Mouse (Mus musculus): Measurements from ENCODE around the gene Scamp3.
"Not testable (repeated sequence)": the region's sequence is repeated elsewhere in the genome, so short reads cannot be mapped to it uniquely, and the experiment has no call there.

The Scamp3 gene

DNA sequence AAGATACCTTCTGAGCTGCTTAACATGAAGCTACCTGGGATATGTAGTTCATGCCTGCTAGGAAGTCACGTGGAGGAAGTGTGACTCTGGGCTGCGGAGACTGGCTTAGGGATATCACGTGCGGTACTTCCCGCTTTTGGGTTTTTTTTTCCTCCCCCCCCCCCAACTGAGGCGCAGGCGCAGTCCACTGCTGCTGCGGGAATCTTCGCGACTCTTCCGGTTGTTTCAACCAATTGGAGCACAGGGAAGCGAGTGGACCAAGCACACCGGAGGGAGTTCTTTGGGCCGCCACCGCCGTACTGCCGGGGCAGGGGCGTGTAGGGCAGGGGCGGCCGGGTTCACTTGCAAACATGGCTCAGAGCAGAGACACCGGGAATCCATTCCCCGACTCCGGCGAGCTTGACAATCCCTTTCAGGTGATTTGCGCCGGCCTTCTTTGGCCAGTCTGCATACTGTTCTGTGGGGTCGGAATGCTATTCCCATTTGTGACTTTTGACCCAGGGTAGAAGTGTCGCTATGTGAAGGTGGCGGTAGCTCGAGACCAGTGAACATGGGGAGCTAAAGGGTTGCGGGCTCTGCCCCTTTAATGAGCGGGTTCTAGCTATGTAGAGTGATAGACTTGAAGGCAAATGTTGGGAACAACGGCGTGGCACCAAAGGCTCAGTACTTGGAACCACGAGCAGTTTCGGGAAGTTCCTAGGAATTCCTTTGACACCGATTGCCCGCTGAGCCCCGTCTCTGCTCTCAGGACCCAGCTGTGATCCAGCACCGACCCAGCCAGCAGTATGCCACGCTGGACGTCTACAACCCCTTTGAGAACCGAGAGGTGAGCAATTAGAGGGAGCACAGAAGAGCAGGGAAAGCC lies at the start of gene Scamp3:
Gene Scamp3 (plus strand): TSS at position 232 of the 865 bp plus-strand sequence.
- in situ Hi-C loops (cut with MboI; ENCODE audit: low sequenced_read_pairs) = no loop called here

- in situ Hi-C loops (cut with MboI; ENCODE audit: low sequenced_read_pairs) = no loop called here
Observed at GRCm38 (mm10) chr3:89129908-89130307, 47.4 kb upstream of the Scamp3 start.

DNA sequence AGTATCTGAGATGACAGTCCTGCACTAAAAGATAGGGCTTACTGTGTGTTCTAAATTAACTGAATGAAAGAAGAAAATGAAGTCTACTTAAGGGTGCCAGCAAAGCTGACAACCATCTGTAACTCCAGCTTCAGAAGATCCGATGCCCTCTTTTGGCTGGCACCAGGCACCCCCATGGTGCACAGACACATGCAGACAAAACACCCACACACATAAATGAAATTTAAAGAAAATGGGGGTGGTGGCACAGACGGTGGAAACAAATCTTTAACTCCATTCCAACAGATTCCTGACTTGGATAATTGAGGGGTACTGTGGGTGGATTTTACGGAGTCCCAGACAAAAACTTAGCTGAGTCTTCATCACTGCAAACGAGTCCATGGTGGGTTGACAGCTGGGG lies 45.5 kb upstream of the Scamp3 start:
- in situ Hi-C loops (cut with MboI; ENCODE audit: low sequenced_read_pairs) = no loop called here

- in situ Hi-C loops (cut with MboI; ENCODE audit: low sequenced_read_pairs) = no loop called here
Observed at GRCm38 (mm10) chr3:89132285-89133062, 44.8 kb upstream of the Scamp3 start.

DNA sequence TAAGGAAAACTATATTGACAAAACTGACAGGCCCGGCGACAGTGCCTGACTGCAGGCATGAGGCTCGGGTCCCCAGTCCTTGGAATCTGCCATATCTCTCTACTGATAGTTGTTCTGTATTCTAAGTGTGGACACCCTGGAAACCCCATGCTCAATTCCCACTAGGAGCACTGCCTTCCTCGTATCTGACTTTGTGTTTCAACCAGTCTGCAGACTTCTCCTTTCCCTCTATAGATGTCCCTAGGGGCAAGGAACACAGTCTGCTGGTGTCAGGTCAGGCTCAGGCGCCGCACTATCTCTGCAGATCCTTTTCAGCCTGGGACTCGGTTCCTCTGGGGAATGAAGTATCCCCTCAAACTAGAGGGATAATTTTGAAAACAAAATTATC lies 44.2 kb upstream of the Scamp3 start:
- in situ Hi-C loops (cut with MboI; ENCODE audit: low sequenced_read_pairs) = no loop called here

GRCm38 (mm10) chr3:89133752-89134151 lies 43.5 kb upstream of the Scamp3 start:
- in situ Hi-C loops (cut with MboI; ENCODE audit: low sequenced_read_pairs) = no loop called here

DNA sequence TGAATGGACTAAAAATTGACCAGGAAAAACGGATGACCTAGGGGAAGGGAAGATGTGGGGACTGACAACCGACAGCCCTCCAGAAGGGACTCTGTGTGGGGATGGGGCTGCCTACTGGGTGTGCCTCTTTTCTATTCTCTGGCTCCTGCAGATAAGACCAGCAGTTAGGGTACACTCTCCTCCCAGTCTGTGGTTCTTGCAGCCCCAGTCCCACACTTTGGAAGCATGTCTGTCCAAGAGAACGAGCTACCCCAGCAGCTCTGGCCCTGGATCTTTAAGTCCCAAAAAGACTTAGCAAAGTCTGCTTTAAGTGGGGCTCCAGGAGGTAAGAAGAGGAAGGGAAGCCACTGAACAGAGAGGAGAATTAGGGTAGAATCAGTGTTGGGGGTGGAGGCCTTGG lies 41.3 kb upstream of the Scamp3 start, which contains the start of gene Pklr:
Gene Pklr (plus strand): TSS at position 185 of the 400 bp plus-strand sequence.
- in situ Hi-C loops (cut with MboI; ENCODE audit: low sequenced_read_pairs) = no loop called here

GRCm38 (mm10) chr3:89136365-89136764 lies 40.9 kb upstream of the Scamp3 start:
- in situ Hi-C loops (cut with MboI; ENCODE audit: low sequenced_read_pairs) = no loop called here

DNA sequence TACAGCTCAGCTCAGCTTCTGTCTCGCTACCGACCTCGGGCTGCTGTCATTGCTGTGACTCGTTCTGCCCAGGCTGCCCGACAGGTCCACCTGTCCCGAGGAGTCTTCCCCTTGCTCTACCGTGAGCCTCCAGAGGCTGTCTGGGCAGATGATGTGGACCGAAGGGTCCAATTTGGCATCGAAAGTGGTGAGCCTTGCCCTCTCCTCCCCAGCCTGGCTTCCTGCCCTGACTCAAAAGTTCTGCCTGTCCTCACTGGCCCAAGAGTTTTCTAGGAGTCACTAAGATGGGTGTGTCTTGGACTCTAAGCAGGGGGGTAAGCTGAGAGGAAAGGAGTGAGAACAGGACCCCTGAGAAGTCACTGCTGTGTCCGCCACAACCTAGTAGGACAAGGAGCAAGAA lies 32.5 kb upstream of the Scamp3 start:
- in situ Hi-C loops (cut with MboI; ENCODE audit: low sequenced_read_pairs) = no loop called here

GRCm38 (mm10) chr3:89145566-89145965 lies 31.7 kb upstream of the Scamp3 start:
- in situ Hi-C loops (cut with MboI; ENCODE audit: low sequenced_read_pairs) = no loop called here

- in situ Hi-C loops (cut with MboI; ENCODE audit: low sequenced_read_pairs) = no loop called here
Observed at GRCm38 (mm10) chr3:89147101-89147978, 29.9 kb upstream of the Scamp3 start.

GRCm38 (mm10) chr3:89147979-89148311 lies 29.3 kb upstream of the Scamp3 start:
- in situ Hi-C loops (cut with MboI; ENCODE audit: low sequenced_read_pairs) = no loop called here

- in situ Hi-C loops (cut with MboI; ENCODE audit: low sequenced_read_pairs) = no loop called here
Observed at GRCm38 (mm10) chr3:89148567-89148966, 28.7 kb upstream of the Scamp3 start.

- in situ Hi-C loops (cut with MboI; ENCODE audit: low sequenced_read_pairs) = no loop called here
Observed at GRCm38 (mm10) chr3:89152084-89152835, 25.0 kb upstream of the Scamp3 start.

DNA sequence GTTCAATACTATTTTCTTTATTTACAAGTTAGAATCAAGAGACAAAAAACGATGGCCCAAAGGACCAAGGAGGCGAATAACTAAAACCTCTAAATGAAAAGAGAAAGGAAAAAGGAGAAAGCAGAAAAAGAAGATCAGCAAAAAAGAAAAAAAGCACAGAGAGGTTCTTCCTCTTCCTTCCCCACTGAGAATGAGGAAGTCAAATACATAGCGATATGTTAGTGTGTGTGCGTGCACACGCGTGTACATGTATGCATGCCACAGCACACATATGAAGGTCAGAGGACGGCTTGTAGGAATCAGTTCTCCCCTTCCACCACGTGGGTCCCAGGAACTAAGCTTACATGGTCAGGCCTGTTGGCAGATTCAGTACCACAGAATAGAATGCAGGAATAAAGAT lies 20.3 kb upstream of the Scamp3 start:
- in situ Hi-C loops (cut with MboI; ENCODE audit: low sequenced_read_pairs) = no loop called here

GRCm38 (mm10) chr3:89158651-89159050 lies 18.6 kb upstream of the Scamp3 start:
- in situ Hi-C loops (cut with MboI; ENCODE audit: low sequenced_read_pairs) = no loop called here

- in situ Hi-C loops (cut with MboI; ENCODE audit: low sequenced_read_pairs) = no loop called here
Observed at GRCm38 (mm10) chr3:89159211-89159610, 18.1 kb upstream of the Scamp3 start.

- in situ Hi-C loops (cut with MboI; ENCODE audit: low sequenced_read_pairs) = no loop called here
Observed at GRCm38 (mm10) chr3:89159616-89160344, 17.5 kb upstream of the Scamp3 start, which contains the start of gene Hcn3. TSS of gene Hcn3 (minus strand) at chr3:89160196.

DNA sequence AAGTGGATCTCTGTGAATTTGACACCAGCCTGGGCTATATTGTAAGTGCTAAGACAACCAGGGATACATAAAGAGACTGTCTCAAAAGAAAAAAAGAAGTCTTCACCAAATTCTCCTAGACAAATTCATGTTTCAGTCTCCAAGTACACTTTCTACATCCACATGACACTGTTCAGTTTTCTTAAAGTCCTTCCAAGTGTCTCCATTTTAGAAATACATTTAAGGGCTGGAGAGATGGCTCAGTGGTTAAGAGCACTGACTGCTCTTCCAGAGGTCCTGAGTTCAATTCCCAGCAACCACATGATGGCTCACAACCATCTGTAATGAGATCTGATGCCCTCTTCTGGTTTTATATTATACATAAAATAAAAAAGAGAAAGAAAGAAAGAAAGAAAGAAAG lies 16.1 kb upstream of the Scamp3 start:
- in situ Hi-C loops (cut with MboI; ENCODE audit: low sequenced_read_pairs) = not testable (repeated sequence)

- in situ Hi-C loops (cut with MboI; ENCODE audit: low sequenced_read_pairs) = no loop called here
Observed at GRCm38 (mm10) chr3:89161786-89162185, 15.5 kb upstream of the Scamp3 start.
